Mouse (Mus musculus) heart, postnatal 25 days (tissue): ENCODE measurements at regions not wholly inside any gene's neighbourhood (a gene's known extent, or its start where the extent isn't known, plus 50 kb on each side); places are given as distances from the start of the nearest gene placed in this dataset.

Experiments
- DNase-seq: peaks from one replicate; pipeline ENCODE4 v3.0.0; 2022; ENCODE audit warnings: low spot score
- intact Hi-C: fragments of 180-260 bp; cut with DNase I; formaldehyde crosslinking; loops from one replicate; pipeline ENCODE4 v1.15.1; 2025

GRCm38 (mm10) chr8:104042434-104042833 lies 59.0 kb upstream of the Cdh5 start:
- no peak for DNase-seq
- intact Hi-C loops: no loop called here

GRCm38 (mm10) chr8:104048037-104048436 lies 53.4 kb upstream of the Cdh5 start:
- intact Hi-C loops: no loop called here
- DNase-seq: no peak

GRCm38 (mm10) chr8:104049181-104049580 lies 52.2 kb upstream of the Cdh5 start:
- intact Hi-C loops: no loop called here
- no peak for DNase-seq

- DNase-seq: peak; percentile 10
- intact Hi-C loops: no loop called here
Observed at GRCm38 (mm10) chr8:104050694-104051539, 50.5 kb upstream of the Cdh5 start.

GRCm38 (mm10) chr8:104051540-104051882 lies 49.9 kb upstream of the Cdh5 start:
- DNase-seq: no peak
- intact Hi-C loops: no loop called here
